Comparison of ENCODE assay signal across 11 mouse cellular contexts in genomic region chr8:80948405-80949183, GRCm38 (mm10).
A peak's percentile ranks its signal among the peaks of the same experiment; 100 is the strongest.
DNase-seq lines count a peak whose midpoint lies in the region; ATAC-seq and TF ChIP-seq lines count a peak whose summit lies in the region.
"Had no signal": no experiment of that assay in that cellular context is flagged by ENCODE, and none has a peak within 500 bp of the region (broad histone marks: within the 10 kb centered on the region; RNA-seq: fewer than 3 reads in every experiment).

No protein-coding gene starts in this region.

- no peak overlapping the region for H3K4me3 ChIP-seq in gastrocnemius, adult 2 months
- no peak overlapping the region for H3K4me3 ChIP-seq in liver, embryonic 12.5 days
- H3K4me3 ChIP-seq: embryonic facial prominence, embryonic 12.5 days had no signal

- H3K36me3 ChIP-seq in liver, embryonic 12.5 days: no peaks in the 10 kb centered on the region
- H3K36me3 ChIP-seq: embryonic facial prominence, embryonic 12.5 days had no signal

- no peaks in the 10 kb centered on the region for H3K9me3 ChIP-seq in liver, embryonic 12.5 days (replicated peaks)
- H3K9me3 ChIP-seq: embryonic facial prominence, embryonic 12.5 days had no signal

- H3K9ac ChIP-seq in liver, embryonic 12.5 days: no peak overlapping the region
- H3K9ac ChIP-seq: embryonic facial prominence, embryonic 12.5 days had no signal

- intact Hi-C loops in gastrocnemius, adult 2 months (cut with DNase I): no loop called here
- intact Hi-C loops in gastrocnemius, postnatal 36 days (cut with DNase I): no loop called here
- intact Hi-C loops in left cerebral cortex, postnatal 4 days (cut with DNase I): no loop called here

- no peaks in the 10 kb centered on the region for H3K27me3 ChIP-seq in liver, embryonic 12.5 days (replicated peaks)
- H3K27me3 ChIP-seq: embryonic facial prominence, embryonic 12.5 days had no signal

- TF ChIP-seq CTCF in gastrocnemius, adult 2 months (IDR thresholded peaks at IDR 0.05): no peak

- no peak overlapping the region for H3K4me2 ChIP-seq in liver, embryonic 12.5 days
- H3K4me2 ChIP-seq: embryonic facial prominence, embryonic 12.5 days had no signal

- 22% methylated on average over 7 of the region's 7 CpGs for WGBS in liver, embryonic 12.5 days (ENCODE audit: insufficient replicate concordance)

- DNase-seq in gastrocnemius, adult 2 months: no peak
- no peak for DNase-seq in gastrocnemius, postnatal 36 days
- DNase-seq in embryo, embryonic 10.5 days (ENCODE audit: low spot score): peak; percentile 19
- peak; percentile 57 for DNase-seq in naive thymus-derived CD4-positive, alpha-beta T cell, adult 2 months (ENCODE audit: low read depth)
- DNase-seq in adrenal gland, adult 18-20 months (ENCODE audit: low spot score in 2 of 2): no peak
- no peak for DNase-seq in cerebellum, adult 8-10 months
- DNase-seq in left cerebral cortex, postnatal 4 days: no peak
- DNase-seq: retina, postnatal 1 day had no signal

- H3K27ac ChIP-seq in gastrocnemius, adult 2 months: peak overlapping the region; percentile 24; the same call in 1 of the 2 replicates
- no peak overlapping the region for H3K27ac ChIP-seq in liver, embryonic 12.5 days
- H3K27ac ChIP-seq: embryonic facial prominence, embryonic 12.5 days; hindbrain, postnatal 0 days had no signal

- 0 out of 2 replicates have a peak, but pooled peaks cover 10% of the 10 kb centered on the region for H3K4me1 ChIP-seq in liver, embryonic 12.5 days

- 0 out of 2 replicates have a peak, but pooled peaks have one; percentile 30 for ATAC-seq in liver, embryonic 12.5 days
- ATAC-seq: hindbrain, postnatal 0 days had no signal

Comparison
In these comparisons a context has a peak if more than half of its experiments do, and no peak if none do; other contexts are left out.
1. DNase-seq: peak in embryo, embryonic 10.5 days (single experiment) and naive thymus-derived CD4-positive, alpha-beta T cell, adult 2 months (single experiment); none in gastrocnemius, adult 2 months (single experiment), gastrocnemius, postnatal 36 days (0 of 2), adrenal gland, adult 18-20 months (0 of 2), cerebellum, adult 8-10 months (single experiment) and left cerebral cortex, postnatal 4 days (single experiment).